Mouse (Mus musculus): ENCODE data around the gene Sephs2.

DNA sequence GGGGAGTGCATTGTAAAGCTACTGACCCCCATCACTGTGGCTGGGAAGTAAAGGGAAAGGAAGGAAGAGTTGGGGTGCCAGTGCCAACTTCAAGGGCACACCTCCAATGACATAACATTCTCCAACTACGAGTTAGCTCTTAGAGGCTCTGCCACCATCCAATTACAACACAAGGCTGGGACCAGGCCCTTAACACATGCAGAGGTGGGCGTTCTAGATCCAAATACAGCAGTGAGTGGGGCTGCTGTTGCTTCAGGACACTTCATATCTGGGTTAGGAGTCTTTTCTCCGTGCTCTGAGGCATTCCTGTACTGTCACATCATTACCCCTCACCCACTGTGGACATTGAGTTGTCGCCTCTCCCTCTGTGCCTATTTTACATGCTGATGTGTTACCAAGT, 47.3 kb upstream of the Sephs2 start:
- TF ChIP-seq POLR2A (IDR thresholded peaks at IDR 0.05; ENCODE audit: borderline replicate concordance, extremely low read depth, insufficient read depth, insufficient read length, poor library complexity, severe bottlenecking) (no peak), CTCF (IDR thresholded peaks at IDR 0.05; ENCODE audit: borderline replicate concordance, extremely low read depth, insufficient read depth, insufficient read length) (no peak)
